12 mouse cellular contexts compared by ENCODE assay signal in genomic region chr4:45143005-45143404, GRCm38 (mm10). TPM values are rescaled to one million over a fixed set of nuclear protein-coding genes. Genes with fewer than 3 reads are reported as not detected.
DNase-seq lines count a peak whose midpoint lies in the region; ATAC-seq and TF ChIP-seq lines count a peak whose summit lies in the region.
"Had no signal": no experiment of that assay in that cellular context is flagged by ENCODE, and none has a peak within 500 bp of the region (broad histone marks: within the 10 kb centered on the region; RNA-seq: fewer than 3 reads in every experiment).

No protein-coding gene starts in this region.

- no peak overlapping the region for H3K4me2 ChIP-seq in hindbrain, embryonic 12.5 days (replicated peaks)
- no peak overlapping the region for H3K4me2 ChIP-seq in neural tube, embryonic 13.5 days

- TF ChIP-seq CTCF in layer of hippocampus, adult 2 months (conservative IDR thresholded peaks at IDR 0.05), result no peak
- TF ChIP-seq CTCF in gastrocnemius, adult 2 months (IDR thresholded peaks at IDR 0.05), result no peak

- intact Hi-C loops in gastrocnemius, adult 2 months (cut with DNase I), result no loop called here

- ATAC-seq in hindbrain, embryonic 12.5 days (ENCODE audit: low FRiP score), result no peak
- ATAC-seq in neural tube, embryonic 13.5 days (ENCODE audit: low read depth), result no peak

- no peaks in the 10 kb centered on the region for H3K27me3 ChIP-seq in hindbrain, embryonic 12.5 days
- no peaks in the 10 kb centered on the region for H3K27me3 ChIP-seq in neural tube, embryonic 13.5 days

- peak; percentile 10 for DNase-seq in adrenal gland, adult 8-10 months
- DNase-seq in adrenal gland, postnatal 4 days (ENCODE audit: low spot score in 2 of 2), result no peak
- DNase-seq in layer of hippocampus, adult 2 months (ENCODE audit: low spot score in 2 of 2), result peak; percentile 5 to 17
- no peak for DNase-seq in layer of hippocampus, postnatal 14 days (ENCODE audit: low spot score in 2 of 2)
- DNase-seq in gastrocnemius, postnatal 25 days, result no peak
- no peak for DNase-seq in gastrocnemius, adult 2 months
- DNase-seq: gastrocnemius, postnatal 10 days; kidney, adult 18-20 months had no signal

- H3K4me1 ChIP-seq in hindbrain, embryonic 12.5 days, result peaks cover 19% of the 10 kb centered on the region
- peaks cover 23% of the 10 kb centered on the region; the same call in 1 of the 2 replicates for H3K4me1 ChIP-seq in neural tube, embryonic 13.5 days (replicated peaks)

- WGBS in hindbrain, embryonic 12.5 days, result 78% methylated on average over 8 of the region's 8 CpGs
- WGBS in neural tube, embryonic 13.5 days, result 71% methylated on average over 8 of the region's 8 CpGs

- no peaks in the 10 kb centered on the region for H3K9me3 ChIP-seq in hindbrain, embryonic 12.5 days (replicated peaks)
- H3K9me3 ChIP-seq in neural tube, embryonic 13.5 days, result no peaks in the 10 kb centered on the region

- peak overlapping the region; percentile 1 for H3K27ac ChIP-seq in layer of hippocampus, adult 2 months
- H3K27ac ChIP-seq in hindbrain, embryonic 12.5 days, result peak overlapping the region; percentile 18; the same call in 1 of the 2 replicates
- H3K27ac ChIP-seq in neural tube, embryonic 13.5 days (replicated peaks), result peak overlapping the region; percentile 46
- H3K27ac ChIP-seq in gastrocnemius, adult 2 months, result no peak overlapping the region

- H3K4me3 ChIP-seq in layer of hippocampus, adult 2 months, result peak overlapping the region; percentile 12
- H3K4me3 ChIP-seq in hindbrain, embryonic 12.5 days, result no peak overlapping the region
- no peak overlapping the region for H3K4me3 ChIP-seq in neural tube, embryonic 13.5 days
- no peak overlapping the region for H3K4me3 ChIP-seq in gastrocnemius, adult 2 months

- no peaks in the 10 kb centered on the region for H3K36me3 ChIP-seq in hindbrain, embryonic 12.5 days
- H3K36me3 ChIP-seq in neural tube, embryonic 13.5 days, result no peaks in the 10 kb centered on the region

- no peak overlapping the region for H3K9ac ChIP-seq in hindbrain, embryonic 12.5 days
- H3K9ac ChIP-seq in neural tube, embryonic 13.5 days, result no peak overlapping the region

RNA-seq across cellular contexts. Expression of gene Tomm5, which starts 35.1 kb away (rescaled TPM):
- total RNA-seq in adrenal gland, adult 8-10 months (2022), result 10 to 100 TPM; 58.8 to 88.7 (median 70.4) TPM
- 100 to 1,000 TPM; 106 to 109 TPM for total RNA-seq in adrenal gland, postnatal 4 days (2021)
- total RNA-seq in layer of hippocampus, adult 2 months (2021), result 10 to 100 TPM; 58.4 to 67.6 TPM
- total RNA-seq in layer of hippocampus, postnatal 14 days (2021), result 10 to 100 TPM; 66.7 to 75.6 TPM
- 137 and 148 TPM in 2 replicates for polyA plus RNA-seq in hindbrain, embryonic 12.5 days (2016; fragmentation: Nextera tagmentation; extraction: Ambion mirVana)
- polyA plus RNA-seq in neural tube, embryonic 13.5 days (2015; fragmentation: Nextera tagmentation; extraction: Ambion mirVana), result 152 and 166 TPM in 2 replicates
- 100 to 1,000 TPM in 1 of 2 experiments, 10 to 100 TPM in 1; 84.5 to 103 TPM for total RNA-seq in gastrocnemius, postnatal 25 days (2021)
- total RNA-seq in gastrocnemius, adult 2 months (2021), result 10 to 100 TPM; 70.2 to 99.3 TPM

RNA-seq across cellular contexts. Expression of gene Frmpd1, which starts 41.7 kb away (rescaled TPM):
- total RNA-seq in adrenal gland, adult 8-10 months (2022), result 1 to 10 TPM; 6.5 to 9.3 (median 8.7) TPM
- total RNA-seq in adrenal gland, postnatal 4 days (2021), result 10 to 100 TPM in 1 of 2 experiments, 1 to 10 TPM in 1; 8.2 to 10.3 TPM
- 10 to 100 TPM; 15.7 to 16.4 TPM for total RNA-seq in layer of hippocampus, adult 2 months (2021)
- 10 to 100 TPM; 20.7 to 24.3 TPM for total RNA-seq in layer of hippocampus, postnatal 14 days (2021)
- 2.0 and 2.5 TPM in 2 replicates for polyA plus RNA-seq in hindbrain, embryonic 12.5 days (2016; fragmentation: Nextera tagmentation; extraction: Ambion mirVana)
- polyA plus RNA-seq in neural tube, embryonic 13.5 days (2015; fragmentation: Nextera tagmentation; extraction: Ambion mirVana), result 2.9 and 3.0 TPM in 2 replicates
- under 1 TPM; 0.51 to 0.56 TPM for total RNA-seq in gastrocnemius, postnatal 25 days (2021)
- total RNA-seq in gastrocnemius, adult 2 months (2021), result under 1 TPM; 0.06 to 0.38 TPM
- total RNA-seq: common myeloid progenitor, adult 5-6 weeks; neutrophil, adult 5-6 weeks had no signal

RNA-seq across cellular contexts. Expression of gene Fbxo10, which starts 58.6 kb away (rescaled TPM):
- 10 to 100 TPM; 11.6 to 19.8 (median 15.7) TPM for total RNA-seq in adrenal gland, adult 8-10 months (2022)
- 10 to 100 TPM; 17.8 to 18.8 TPM for total RNA-seq in adrenal gland, postnatal 4 days (2021)
- 10 to 100 TPM; 46.1 to 48.0 TPM for total RNA-seq in layer of hippocampus, adult 2 months (2021)
- 10 to 100 TPM; 39.6 to 41.3 TPM for total RNA-seq in layer of hippocampus, postnatal 14 days (2021)
- 17.5 and 17.6 TPM in 2 replicates for polyA plus RNA-seq in hindbrain, embryonic 12.5 days (2016; fragmentation: Nextera tagmentation; extraction: Ambion mirVana)
- 14.3 and 15.4 TPM in 2 replicates for polyA plus RNA-seq in neural tube, embryonic 13.5 days (2015; fragmentation: Nextera tagmentation; extraction: Ambion mirVana)
- total RNA-seq in gastrocnemius, postnatal 25 days (2021), result 1 to 10 TPM; 2.5 TPM
- total RNA-seq in gastrocnemius, adult 2 months (2021), result 1 to 10 TPM; 2.2 to 2.3 TPM

Comparison
In these comparisons a context has a peak if more than half of its experiments do, and no peak if none do; other contexts are left out.
1. DNase-seq: peak in adrenal gland, adult 8-10 months (single experiment) and layer of hippocampus, adult 2 months (2 of 2); none in adrenal gland, postnatal 4 days (0 of 2), layer of hippocampus, postnatal 14 days (0 of 2), gastrocnemius, postnatal 25 days (single experiment) and gastrocnemius, adult 2 months (single experiment).
2. RNA of gene Frmpd1, which starts 41.7 kb away (total RNA-seq): 20.7 to 24.3 TPM in layer of hippocampus, postnatal 14 days, 15.7 to 16.4 TPM in layer of hippocampus, adult 2 months, 8.2 to 10.3 TPM in adrenal gland, postnatal 4 days and 6.5 to 9.3 TPM in adrenal gland, adult 8-10 months; 0.51 to 0.56 TPM in gastrocnemius, postnatal 25 days and 0.06 to 0.38 TPM in gastrocnemius, adult 2 months; every median in the first group is over 4 times any median in the second.